Mouse (Mus musculus) colon, adult 2 months (tissue): ENCODE results near the gene Defa2. TPM values are rescaled to one million over a fixed set of nuclear protein-coding genes. Genes with fewer than 3 reads are reported as not detected.

Experiments used
- polyA plus RNA-seq: library from polyadenylated mRNA; depleted of rRNA; stranded (reverse); fragments of >200 nt; gene quantifications from 2 replicates; pipeline ENCODE4 v1.2.3, GENCODE M21; 2012; rRNA removed

Gene Defa2
- polyA plus RNA-seq = not detected in 2 replicates

DNA sequence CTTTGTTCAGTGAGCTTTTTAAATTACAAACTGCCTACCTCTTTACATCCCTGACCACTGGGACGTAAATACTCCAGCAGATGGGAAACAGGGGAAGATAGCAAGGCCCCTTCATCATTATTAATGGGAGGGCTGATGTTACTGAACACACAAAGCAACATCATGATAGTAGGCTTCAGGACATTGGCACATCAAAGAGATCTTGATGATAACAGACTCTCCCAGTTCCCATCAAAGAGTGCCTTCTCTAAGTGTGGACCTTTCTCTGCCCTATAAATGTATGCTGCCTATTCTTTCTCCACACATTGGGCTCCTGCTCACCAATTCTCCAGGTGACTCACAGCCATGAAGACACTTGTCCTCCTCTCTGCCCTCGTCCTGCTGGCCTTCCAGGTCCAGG is at the start of gene Defa2:
Gene Defa2, plus strand, starts transcription at position 301 of the 400 bp plus-strand sequence.

DNA sequence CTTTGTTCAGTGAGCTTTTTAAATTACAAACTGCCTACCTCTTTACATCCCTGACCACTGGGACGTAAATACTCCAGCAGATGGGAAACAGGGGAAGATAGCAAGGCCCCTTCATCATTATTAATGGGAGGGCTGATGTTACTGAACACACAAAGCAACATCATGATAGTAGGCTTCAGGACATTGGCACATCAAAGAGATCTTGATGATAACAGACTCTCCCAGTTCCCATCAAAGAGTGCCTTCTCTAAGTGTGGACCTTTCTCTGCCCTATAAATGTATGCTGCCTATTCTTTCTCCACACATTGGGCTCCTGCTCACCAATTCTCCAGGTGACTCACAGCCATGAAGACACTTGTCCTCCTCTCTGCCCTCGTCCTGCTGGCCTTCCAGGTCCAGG is 13.2 kb downstream of the Defa2 start, which contains the start of gene Defa33:
Gene Defa33, plus strand, starts transcription at position 301 of the 400 bp plus-strand sequence.

DNA sequence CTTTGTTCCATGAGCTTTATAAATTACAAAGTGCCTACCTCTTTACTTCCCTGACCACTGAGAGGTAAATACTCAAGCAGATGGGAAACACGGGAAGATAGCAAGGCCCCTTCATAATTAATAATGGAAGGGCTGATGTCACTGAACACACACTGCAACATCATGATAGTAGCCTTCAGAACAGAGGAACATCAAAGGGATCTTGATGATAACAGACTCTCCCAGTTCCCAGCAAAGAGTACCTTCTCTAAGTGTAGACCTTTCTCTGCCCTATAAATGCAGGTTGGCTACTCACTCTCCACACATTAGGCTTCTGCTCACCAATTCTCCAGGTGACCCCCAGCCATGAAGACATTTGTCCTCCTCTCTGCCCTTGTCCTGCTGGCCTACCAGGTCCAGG is 48.8 kb downstream of the Defa2 start, which contains the start of gene Defa36:
Gene Defa36, plus strand, starts transcription at position 301 of the 400 bp plus-strand sequence.

Other genes starting within 250 kb of the Defa2 start
- not detected in 2 replicates for gene Defa30, start 243.9 kb upstream of the Defa2 start, polyA plus RNA-seq
- not detected in 2 replicates for gene Defa22, start 216.2 kb upstream of the Defa2 start, polyA plus RNA-seq
- not detected in 2 replicates for gene Defa31, start 186.9 kb upstream of the Defa2 start, polyA plus RNA-seq
- gene Gm15293, start 177.0 kb upstream of the Defa2 start, polyA plus RNA-seq = not detected in 2 replicates
- not detected in 2 replicates for gene Gm15292, start 128.8 kb upstream of the Defa2 start, polyA plus RNA-seq
- gene Defa27, start 63.0 kb upstream of the Defa2 start, polyA plus RNA-seq = not detected in 2 replicates
- gene Defa29, start 51.5 kb upstream of the Defa2 start, polyA plus RNA-seq = not detected in 2 replicates
- not detected in 2 replicates for gene Defa33, start 13.3 kb downstream of the Defa2 start, polyA plus RNA-seq
- not detected in 2 replicates for gene Defa36, start 48.9 kb downstream of the Defa2 start, polyA plus RNA-seq
- not detected in 2 replicates for gene Gm7849, start 78.0 kb downstream of the Defa2 start, polyA plus RNA-seq
- gene Defa20, start 130.7 kb downstream of the Defa2 start, polyA plus RNA-seq = not detected in 2 replicates
- not detected in 2 replicates for gene Defa32, start 150.5 kb downstream of the Defa2 start, polyA plus RNA-seq
- not detected in 2 replicates for gene Defa37, start 186.9 kb downstream of the Defa2 start, polyA plus RNA-seq
- not detected in 2 replicates for gene Defa28, start 204.5 kb downstream of the Defa2 start, polyA plus RNA-seq
- gene Gm7861, start 216.0 kb downstream of the Defa2 start, polyA plus RNA-seq = not detected in 2 replicates
- not detected in 2 replicates for gene Defa26, start 239.7 kb downstream of the Defa2 start, polyA plus RNA-seq